Mouse (Mus musculus): ENCODE data around the gene Tob2.

Tob2 gene

DNA sequence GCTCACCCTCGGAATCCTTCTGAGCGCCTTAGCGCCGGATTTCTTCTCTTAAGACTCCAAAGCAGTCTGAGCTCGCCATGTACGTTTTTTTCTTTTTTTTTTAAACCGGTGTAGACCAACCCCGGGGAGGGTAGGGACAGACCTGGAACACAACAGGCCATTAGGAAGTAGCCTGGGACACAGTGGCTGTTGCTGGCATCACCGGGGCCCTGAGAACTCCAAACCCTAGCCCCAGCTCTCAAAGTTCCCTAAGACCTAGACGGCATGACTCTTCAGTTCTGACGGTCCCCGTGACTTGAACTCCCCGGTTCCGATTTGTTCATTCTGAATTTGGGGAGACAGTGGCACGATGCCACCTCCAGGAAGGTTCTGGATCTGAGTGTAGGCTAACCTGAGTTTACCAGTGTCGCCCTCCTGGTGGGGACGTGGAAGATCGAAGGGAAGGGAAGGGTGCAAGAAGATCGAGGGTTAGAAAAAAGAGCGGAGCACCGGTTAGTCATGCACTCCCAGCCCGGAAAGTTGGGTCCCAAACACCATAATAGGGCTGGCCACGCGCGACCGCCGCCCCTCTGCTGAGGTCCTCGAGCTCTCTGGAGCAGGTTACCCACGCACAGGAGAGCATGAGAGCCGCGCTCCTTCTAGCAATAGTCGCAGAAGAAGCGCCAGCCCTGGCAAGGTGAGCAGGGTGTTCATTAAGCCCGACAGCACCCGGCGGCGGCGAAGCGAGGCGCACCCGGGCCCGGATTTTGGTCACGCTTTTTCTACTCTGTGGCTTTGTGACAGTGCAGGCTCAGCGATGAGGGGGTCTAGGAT is at the start of gene Tob2:
Gene Tob2, minus strand, starts transcription at position 280 of the 813 bp plus-strand sequence.
- peak; percentile 72 for DNase-seq (ENCODE audit: low read depth, low spot score)

DNA sequence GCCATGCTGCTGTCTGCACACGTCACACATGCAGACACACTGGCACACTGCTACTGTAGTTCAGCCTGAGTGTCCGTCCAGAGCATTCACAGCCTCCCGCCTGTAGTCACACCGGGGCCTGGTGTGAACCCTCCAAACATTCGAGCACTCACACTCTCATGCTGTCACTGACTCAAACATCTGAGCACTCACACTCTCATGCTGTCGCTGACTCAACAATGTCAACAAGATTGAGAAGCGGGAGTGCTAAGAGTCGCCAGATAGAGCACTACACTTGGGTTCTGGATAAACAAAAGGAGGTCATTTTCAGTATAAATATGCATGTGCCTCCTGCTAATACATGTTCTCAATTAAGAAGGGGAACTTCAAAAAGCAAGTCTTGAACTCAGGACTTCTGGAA is 49.4 kb upstream of the Tob2 start:
- DNase-seq (ENCODE audit: low read depth, low spot score) = no peak

DNA sequence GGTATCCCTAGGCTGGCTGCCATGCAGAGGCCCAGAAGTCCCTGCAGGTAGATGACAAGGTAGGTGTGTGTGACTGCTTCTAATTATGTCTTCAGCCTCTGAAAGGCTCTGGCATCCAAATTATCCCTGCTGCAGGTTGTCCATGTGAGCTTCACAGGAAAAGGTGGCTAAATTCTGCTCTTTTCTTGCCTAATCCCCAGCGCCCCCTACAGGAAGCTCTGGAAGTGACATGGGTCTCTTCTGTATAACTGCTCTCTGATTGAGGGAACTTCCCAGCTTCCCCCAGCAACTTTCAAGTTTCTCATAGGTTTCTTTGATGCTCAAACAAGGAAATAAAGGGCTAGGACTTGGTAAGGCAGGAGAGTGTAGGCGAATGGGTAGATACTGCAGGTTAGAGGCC is 46.3 kb upstream of the Tob2 start:
- DNase-seq (ENCODE audit: low read depth, low spot score) = peak; percentile 78

DNA sequence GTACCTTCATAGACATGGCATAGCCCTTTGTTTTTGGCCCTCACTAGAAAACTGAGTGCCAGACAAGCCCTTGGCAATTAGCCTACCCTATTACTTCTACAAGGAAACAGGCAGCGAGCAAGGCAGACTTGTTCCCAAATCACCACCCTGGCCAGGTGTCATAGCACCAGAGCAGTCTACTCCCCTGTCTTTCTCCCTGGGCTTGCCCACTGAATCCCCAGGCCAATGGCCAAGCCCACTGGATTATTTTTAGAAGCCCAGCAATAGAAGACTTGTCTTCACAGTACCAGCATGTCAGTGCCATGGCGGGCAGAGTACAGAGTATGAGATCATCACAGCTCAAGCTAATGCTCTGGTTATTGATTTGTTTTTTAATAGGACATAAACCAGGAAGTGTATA is 40.2 kb upstream of the Tob2 start:
- no peak for DNase-seq (ENCODE audit: low read depth, low spot score)

DNA sequence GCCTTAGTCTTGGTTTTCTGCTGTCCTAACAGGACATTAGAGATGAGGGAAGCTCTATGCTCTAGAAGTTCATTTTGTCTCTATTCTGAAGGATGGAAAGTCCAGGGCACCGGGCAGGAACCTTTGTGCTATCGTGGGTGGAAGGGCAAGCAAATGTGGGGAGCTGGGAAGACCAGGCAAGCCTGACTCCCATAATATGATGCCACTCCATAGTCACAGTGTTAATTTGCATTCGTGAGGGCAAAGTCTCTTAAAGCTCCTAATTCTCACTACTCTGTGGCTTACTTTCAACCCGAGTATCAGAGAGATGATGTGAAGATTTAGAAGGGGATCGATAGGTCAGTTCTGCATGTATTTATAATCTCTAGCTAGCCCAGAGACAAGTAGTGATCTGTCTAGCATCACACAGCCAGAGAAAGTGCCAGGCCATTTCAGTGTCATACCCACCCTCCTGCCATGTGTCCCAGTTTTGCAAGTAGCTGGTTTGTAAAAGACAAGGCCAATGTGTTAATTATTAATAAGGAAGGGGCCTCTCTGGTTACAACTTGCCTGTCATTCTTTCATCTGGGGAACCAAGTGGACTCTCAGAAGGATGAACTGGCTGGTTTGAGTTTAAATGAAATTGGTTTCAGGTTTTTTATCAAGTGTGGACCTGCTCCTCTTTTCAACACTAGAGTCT is 39.1 kb upstream of the Tob2 start:
- DNase-seq (ENCODE audit: low read depth, low spot score) = no peak

DNA sequence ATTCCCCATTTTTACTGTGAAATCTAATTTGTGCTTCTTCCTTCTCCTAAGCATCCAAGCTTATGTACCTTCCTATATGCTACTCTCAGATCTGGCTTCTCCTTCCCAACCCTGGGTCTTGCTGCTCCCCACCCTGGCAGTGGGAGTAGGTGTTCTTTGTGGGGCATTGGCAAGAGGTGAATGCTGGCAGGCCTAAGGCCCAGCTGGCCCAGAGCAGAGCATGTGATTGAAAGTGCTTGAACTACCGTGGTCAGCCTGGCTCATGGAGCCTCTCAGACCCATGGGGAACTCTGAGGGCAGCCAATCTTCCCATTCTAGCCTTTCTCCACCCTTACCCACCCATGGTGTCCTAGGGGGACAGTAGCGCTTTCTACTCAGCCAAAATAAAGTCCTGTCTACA is 37.8 kb upstream of the Tob2 start:
- no peak for DNase-seq (ENCODE audit: low read depth, low spot score)

DNA sequence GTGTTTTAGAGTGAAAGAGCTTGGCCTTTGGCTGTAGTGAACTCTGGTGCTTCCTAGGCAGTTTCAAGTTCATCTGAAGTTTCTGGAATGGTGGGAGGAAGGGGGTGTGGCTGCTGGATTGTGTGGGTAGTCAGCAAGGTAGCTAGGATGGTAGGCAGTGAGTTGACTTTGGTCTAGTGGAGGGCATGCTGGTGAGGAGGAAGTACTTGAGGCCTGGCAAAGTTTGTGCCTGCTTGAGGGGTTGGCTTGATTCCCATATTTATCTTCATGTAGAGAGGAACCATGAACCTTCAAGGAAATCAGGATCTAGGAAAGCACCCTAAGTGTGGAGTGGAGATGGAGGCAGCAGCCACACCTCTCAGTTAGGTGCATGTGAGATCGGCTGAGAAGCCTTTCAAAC is 35.4 kb upstream of the Tob2 start:
- no peak for DNase-seq (ENCODE audit: low read depth, low spot score)

DNA sequence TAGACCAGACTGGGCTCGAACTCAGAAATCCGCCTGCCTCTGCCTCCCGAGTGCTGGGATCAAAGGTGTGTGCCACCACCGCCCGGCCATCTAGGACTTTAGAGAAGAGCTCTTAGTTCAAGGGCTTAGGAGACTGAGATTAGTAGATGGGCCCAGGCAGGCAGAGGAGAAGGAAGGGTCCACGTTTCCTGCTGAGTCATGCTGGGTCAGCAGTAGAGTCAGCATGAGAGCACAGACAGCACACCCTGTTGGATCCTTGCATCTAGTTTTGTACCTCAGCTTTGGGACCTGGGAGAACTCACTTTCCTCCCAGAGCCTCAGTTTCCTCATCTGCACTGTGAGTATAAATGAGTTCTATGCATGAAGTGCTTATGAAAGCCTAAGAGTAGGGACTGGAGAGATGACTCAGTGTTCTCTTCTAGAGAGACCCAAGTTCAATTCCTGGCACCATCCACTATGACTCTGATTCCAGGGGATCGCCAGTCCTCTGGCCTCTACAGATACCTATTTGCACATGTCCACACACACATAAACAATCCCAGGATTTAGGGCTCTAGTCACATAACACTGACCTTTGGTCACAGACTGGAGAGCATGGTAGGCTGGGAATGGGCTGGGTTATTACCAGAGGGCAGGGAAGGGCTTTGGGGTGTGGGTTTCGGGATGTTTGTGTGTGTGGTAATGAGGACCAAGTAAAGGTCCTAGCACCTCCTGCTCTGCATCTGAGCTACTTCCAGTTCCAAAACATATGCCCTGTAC is 33.4 kb upstream of the Tob2 start:
- peak; percentile 17 for DNase-seq (ENCODE audit: low read depth, low spot score)

DNA sequence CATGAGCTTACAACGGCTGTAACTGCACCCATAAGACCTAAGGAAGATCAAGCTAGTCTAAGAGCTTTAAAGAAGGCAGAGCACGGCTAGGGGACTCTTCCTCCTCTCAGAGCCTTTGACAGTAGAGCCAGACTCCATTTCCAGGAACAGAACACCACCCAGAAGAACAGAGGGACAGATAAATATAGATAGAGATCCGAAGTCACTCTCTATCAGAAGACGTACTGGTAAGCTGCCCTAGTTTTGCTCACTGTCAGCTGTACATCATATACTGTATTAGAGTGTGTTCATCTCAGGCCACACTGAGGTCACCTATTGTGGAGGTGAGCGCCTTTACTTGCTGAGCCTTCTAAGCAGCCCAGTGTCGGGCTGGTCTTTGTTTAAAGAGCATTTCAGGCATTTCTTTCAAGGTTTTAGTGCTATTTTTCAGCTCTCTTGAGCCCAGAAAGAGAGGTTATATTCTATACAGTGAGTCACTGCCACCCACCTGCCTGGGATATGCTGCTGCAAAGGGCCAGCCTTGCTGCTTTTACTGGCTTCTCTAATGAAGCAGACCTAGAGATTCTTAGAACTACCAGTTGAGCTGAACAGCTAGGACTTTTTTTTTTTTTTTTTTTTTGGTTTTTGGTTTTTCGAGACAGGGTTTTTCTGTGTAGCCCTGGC is 32.7 kb upstream of the Tob2 start:
- DNase-seq (ENCODE audit: low read depth, low spot score) = no peak

DNA sequence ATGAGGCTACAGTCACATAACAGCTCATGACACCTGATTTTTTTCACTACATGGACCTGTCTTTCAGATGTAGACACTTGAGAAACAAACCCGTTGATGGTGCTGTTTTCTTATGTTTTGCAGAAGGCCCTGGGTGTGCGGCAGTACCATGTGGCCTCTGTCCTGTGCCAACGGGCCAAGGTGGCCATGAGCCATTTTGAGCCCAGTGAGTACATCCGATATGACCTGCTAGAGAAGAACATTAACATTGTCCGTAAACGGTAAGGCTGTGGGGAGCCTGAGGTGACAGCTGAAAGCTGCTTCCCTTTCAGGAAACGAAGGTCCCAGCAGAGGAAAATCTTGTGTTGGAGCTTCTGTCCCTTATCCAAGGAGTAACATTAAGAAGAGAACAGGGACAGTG is 30.6 kb upstream of the Tob2 start:
- DNase-seq (ENCODE audit: low read depth, low spot score) = no peak

DNA sequence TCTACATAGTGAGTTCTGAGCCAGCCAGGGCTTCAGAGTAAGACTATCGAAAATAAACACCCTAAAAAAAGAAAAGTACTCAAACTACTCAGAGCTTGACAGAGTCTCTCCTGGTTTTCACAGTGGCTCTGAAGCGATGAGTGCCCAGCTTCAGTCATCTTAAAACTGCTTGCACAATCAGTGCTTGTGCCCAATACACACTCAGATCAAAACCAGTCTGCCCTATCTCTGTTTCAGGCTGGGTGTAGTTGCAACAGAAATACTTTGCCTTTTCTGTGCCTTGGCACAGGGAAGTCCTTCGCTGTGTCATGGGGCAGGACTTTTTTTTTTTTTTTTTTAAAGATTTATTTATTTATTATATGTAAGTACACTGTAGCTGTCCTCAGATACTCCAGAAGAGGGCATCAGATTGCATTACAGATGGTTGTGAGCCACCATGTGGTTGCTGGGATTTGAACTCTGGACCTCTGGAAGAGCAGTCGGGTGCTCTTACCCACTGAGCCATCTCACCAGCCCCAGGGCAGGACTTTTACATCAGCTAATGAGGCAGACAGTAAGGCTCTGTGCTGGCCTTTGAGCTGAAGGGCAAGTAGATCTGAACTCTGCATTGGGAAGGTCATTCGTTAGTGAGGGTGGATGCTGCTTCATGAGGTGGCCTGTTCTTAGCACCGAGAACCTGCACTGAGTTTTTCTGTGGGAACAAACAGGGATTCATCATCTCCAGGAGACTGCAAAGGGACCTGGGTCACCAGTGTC is 28.4 kb upstream of the Tob2 start:
- no peak for DNase-seq (ENCODE audit: low read depth, low spot score)

DNA sequence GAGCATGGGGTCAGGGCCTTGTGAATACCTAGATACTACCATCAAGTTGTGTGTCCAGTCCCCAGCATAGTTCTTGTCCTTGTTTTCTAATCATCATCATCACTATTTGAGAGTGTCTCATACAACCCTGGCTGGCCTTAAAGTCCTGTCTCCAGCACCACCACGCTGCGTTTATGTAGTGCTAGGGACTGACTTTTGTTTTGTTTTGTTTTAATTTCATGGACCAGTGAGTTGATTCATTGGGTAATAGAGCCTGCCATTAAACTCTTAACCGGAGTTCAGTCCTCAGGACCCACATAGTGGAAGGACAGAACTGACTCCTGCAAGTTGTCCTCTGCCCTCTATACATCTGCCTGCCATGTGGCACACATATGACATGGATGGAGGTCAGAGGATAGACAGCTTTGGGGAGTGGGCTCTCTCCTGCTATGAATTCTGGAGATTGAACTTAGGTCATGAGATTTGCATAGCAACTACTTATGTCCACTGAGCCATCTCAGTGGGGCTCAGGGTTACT is 26.9 kb upstream of the Tob2 start:
- DNase-seq (ENCODE audit: low read depth, low spot score) = no peak

DNA sequence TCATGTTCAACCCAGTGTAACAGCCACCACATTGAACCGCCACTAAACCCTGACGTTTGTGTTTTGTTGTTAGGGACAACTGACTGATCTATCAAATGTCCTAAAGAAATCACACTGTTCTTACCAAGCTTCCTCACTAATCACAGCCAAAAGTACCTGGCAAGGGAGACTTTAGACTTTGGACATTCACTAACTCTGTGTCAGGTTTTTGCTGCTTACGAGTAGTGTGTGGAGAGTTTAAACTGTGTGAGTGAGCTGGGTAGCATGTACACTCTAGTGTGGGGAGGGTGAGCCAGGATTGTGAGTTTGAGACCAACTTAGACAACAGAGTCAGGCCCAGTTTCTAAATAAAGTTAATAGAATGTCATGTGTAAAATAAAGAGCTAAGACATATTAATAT is 23.8 kb upstream of the Tob2 start:
- DNase-seq (ENCODE audit: low read depth, low spot score) = no peak

DNA sequence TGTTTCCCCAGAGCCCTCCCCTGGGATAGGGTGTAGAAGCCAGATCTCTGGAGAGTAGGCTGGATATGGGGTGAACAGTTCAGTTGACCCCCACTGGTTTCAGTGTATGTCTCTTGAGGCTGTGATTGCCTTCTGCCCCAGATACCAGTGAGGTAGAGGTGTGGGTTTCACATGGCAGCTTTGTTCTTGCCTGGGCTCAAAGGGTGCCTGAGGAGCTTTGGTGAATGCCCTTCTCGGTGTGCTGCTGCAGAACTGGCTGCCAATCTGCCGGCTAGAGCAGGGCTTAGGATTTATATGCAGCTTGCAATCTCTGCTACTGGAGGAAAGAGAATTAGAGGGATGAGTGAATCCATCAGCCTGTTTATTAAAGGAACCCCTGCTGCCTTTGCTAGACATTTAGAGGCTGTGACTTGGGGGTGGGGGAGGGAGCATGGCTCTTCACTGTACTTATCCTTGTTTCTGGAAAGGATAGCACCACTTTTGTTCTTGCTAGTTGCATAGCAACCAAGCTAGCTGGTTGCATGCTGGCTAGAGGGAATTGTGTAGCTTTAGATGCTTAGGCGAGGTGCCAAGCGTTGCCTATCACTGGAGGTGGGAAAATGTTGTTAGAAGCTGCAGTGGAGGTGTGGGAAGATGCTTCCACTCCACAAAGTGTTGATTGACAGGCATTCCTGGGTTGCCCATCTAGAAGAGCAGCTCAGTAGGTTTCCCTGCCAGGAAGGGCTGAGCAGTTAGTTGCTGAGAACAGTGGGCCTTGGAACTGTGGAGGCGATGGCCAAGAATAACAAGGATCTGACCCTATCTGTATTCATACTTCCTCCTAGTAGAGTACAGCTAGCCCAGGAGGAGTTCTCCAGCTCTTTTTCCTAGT is 21.2 kb upstream of the Tob2 start:
- no peak for DNase-seq (ENCODE audit: low read depth, low spot score)

DNA sequence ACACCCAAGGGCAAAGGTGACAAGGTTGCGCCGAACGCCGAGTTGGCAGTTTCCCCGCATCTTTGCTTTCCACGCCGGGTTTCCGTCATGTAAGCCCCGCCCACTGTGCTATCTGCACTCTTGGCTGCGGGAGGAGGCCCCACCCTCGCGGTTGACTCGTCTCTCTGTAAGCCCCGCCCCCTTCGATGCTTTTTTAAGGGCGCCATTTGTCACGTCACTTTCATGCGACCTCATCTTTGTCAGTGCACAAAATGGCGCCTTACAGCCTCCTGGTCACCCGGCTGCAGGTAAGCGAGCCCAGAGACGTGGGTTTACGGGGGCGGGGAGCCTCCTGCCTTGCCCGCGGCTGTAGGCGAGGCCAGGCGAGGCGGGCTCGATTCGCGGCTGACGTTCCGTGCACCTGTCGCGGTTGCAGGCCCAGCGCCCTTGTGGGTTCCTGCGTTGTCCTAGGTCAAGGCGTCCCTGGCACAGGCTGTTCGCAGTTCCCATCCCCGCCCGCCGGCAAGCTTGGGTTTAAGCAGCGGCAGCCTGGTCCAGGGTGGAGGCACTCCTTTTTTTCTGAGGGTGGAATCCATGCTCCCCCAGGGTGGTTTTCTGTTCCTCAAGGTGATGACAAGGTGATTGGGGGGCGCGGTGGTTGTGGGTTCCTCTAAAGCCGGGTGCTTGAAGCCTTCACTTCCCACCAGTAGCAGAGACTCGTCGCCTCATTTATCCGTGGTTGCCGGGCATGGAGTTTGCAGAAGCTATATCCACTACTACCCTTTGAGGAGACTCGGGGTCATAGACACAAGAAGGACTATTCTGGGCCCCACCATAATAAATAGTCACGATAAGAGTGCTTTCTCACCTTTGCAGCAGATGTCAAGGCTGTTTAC is 13.9 kb upstream of the Tob2 start, which contains the start of gene Aco2:
Gene Aco2, plus strand, starts transcription at position 48 of the 875 bp plus-strand sequence.
- DNase-seq (ENCODE audit: low read depth, low spot score) = peak; percentile 99

DNA sequence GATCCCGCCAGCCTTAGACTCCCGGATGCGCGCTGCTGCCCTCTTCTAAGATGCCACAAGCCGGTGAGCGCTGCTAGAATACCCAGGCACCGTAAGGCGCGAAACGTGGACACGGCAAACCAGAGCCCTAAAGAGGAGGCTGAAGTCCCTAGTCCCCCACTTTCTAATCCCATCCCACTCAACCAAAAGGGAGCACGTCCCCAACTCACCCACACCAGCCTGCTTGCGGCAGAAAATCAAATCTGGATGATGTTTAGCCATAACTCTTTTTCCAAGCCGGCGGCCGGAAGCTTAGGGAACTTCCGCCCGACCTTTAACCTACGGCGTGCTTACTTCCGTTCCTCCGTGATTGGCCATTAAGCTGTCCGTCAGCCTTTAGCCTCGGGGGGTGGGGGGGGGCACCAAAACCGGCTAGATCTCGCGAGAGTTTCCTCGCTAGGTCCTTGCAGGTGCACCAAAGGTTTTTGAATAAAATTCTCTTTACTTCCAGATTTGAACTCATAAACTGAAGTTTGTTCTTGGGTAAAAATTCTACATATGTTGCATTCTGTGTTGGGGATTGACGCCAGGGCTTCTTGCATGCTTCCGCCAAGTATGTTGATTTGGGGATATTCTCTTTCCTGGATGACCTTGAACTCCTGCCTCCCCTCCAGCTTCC is 13.1 kb upstream of the Tob2 start, which contains the start of gene Phf5a:
Gene Phf5a, minus strand, starts transcription at position 308 of the 658 bp plus-strand sequence.
- peak; percentile 95 for DNase-seq (ENCODE audit: low read depth, low spot score)

DNA sequence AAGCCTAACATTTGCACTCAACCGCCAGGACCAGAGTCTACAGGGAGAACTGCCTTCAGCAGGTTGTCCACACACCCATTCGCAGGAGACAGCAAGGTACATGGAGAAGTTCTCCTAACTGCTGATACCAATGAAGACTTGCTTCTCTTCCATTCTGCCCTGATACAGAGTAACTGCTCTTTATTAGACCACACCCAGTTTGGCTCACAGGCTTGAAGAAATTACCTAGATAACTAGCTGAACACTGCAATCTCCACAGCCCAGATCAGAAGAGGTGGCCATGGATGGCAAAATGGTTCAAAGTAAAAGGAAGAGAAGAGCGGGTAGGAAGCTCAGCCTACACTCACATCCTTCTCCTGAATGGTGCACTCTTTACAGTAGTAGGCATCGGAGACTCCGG is 11.4 kb upstream of the Tob2 start:
- no peak for DNase-seq (ENCODE audit: low read depth, low spot score)

DNA sequence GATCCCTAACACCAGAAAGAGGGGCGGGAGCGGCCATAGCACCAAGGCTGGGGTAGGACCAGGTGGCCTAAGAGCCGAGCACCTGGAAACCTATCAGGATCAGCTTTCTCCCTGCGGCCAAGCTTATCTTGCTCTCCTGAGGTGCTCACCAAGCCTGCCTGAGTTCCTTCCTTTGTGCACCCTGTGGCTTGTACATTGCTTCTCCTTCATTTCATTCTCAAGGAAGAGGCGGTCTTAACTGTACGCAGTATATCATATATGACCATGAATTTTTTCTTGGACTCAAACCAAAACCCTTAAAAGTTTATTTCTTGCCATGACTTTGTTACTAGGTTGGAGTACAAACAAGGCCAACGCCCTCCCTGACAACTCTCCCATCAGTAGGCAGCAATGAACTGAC is 5.6 kb upstream of the Tob2 start:
- no peak for DNase-seq (ENCODE audit: low read depth, low spot score)

Data from 3T3-L1 (cell line).